Mouse (Mus musculus) kidney, postnatal 36 days (tissue): ENCODE measurements at regions not wholly inside any gene's neighbourhood (a gene's known extent, or its start where the extent isn't known, plus 50 kb on each side); places are given as distances from the start of the nearest gene placed in this dataset.
A peak's percentile ranks its signal among the peaks of the same experiment; 100 is the strongest.

Experiments
- DNase-seq, 2 experiments: peaks; one replicate each; pipeline ENCODE4 v3.0.0; 2021 to 2022; ENCODE audit warnings: mixed read lengths in 2 of 2

GRCm38 (mm10) chr9:43628786-43629185 lies 115.0 kb upstream of the Nectin1 start:
- DNase-seq = peak in 1 of 2 experiments; percentile 6

DNA sequence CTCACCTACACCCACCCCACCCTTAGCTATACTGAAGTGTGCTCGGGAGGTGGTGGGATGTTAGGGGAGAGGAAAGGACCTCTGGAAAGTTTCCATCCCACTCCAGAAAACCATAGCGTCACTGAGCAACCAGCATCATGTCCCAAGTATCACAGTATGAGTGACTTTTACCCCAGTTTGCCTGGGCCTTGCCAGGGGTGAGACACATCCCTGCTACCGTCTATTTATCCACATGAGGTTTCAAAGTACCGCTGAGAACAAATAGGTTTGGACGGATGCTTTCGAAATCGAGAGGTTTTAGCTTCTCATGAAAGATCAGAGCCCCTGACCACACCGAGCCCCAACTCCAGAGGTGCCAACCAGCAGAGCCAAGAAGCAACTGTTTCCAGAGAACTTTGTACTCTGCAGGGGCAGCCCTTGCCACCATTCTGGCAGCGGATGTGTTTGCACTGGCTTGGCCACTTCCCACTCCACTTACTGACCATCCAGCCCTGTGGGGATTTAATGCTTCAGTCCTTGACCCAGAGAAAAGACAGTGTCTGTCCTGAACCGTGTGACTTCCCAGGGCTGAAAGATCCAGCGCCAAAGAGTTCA lies 107.3 kb upstream of the Nectin1 start:
- DNase-seq = peak; percentile 35 to 50

GRCm38 (mm10) chr9:43658186-43658585 lies 85.6 kb upstream of the Nectin1 start:
- no peak for DNase-seq

DNA sequence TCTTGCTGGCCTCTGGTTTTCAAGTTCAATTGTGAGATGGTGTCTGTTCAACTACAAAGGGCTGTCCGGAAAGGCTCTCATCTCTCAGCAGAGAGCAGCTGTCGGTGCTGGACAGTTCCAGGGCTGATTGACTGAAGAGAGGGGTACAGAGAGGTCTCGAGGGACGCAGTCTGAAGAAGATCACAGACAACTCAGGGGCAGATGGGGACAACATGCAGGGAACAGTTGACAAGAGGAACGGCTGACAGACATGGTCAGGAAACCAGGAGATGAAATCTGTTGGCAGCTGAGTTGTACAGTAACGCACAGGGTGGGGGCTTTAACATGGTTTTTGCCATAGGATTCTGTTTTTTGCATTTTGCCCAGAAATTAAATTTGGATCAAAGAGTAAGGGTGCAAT lies 84.5 kb upstream of the Nectin1 start:
- no peak for DNase-seq

DNA sequence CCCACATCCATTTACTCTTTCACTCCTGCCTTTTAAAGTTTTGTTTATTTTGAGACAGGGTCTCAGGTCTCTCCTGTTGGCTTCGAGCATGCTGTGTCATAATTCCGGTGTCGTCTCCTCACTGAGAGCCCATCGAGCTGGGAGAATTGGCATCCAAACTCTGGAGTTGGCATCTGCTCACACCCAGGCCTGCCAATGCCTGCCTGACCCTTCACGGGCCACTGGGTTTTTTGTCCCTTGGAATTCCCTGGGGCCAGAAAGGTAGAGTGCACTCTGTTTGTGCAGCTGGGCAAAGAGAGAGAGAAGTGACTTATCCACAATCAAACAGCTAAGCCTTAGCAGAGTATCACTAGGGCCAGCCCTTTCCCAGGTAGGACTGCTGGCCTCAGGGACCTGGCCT lies 83.6 kb upstream of the Nectin1 start:
- peak; percentile 36 to 59 for DNase-seq

GRCm38 (mm10) chr9:43660896-43661563 lies 82.8 kb upstream of the Nectin1 start:
- DNase-seq = no peak

- no peak for DNase-seq
Observed at GRCm38 (mm10) chr9:43661646-43662045, 82.1 kb upstream of the Nectin1 start.

DNA sequence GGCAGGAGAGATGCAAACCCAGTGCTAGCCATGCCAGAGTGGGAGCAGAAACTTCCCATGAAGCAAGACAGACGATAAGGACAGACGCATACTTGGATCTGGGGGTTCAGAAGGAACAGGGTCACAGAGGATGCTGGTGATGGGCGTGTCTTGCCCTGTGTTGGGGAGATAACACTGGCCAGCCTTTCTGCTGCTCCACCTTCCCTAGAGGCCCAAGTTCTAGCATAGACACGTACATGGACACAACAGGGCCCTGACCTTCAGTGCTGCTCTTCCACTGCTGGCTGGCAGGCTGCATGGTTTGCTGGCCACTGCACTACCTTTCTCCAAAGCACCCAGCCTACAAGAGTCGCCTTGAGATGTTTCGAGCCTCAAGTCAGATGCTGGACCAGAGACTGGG lies 76.4 kb upstream of the Nectin1 start:
- no peak for DNase-seq

DNA sequence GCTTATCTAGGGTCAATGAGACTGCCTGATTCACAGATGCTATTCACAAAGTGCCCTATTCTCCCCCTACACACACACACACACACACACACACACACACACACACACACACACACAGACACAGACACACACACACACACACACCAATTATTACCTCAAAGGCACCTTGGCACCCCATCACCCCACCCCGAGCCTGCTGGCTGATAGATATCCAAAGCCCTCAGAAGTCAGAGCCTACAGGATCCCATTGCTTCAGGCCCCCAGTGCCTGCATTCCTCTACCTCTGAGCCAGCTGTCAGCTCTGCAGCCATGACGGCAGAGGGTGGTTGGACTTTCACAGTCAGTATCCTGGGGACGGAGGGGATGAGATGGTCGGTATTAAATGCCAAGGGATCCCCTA lies 75.8 kb upstream of the Nectin1 start:
- DNase-seq = no peak

- DNase-seq = no peak
Observed at GRCm38 (mm10) chr9:43668731-43669130, 75.1 kb upstream of the Nectin1 start.

- DNase-seq = no peak
Observed at GRCm38 (mm10) chr9:43670563-43670962, 73.2 kb upstream of the Nectin1 start.

DNA sequence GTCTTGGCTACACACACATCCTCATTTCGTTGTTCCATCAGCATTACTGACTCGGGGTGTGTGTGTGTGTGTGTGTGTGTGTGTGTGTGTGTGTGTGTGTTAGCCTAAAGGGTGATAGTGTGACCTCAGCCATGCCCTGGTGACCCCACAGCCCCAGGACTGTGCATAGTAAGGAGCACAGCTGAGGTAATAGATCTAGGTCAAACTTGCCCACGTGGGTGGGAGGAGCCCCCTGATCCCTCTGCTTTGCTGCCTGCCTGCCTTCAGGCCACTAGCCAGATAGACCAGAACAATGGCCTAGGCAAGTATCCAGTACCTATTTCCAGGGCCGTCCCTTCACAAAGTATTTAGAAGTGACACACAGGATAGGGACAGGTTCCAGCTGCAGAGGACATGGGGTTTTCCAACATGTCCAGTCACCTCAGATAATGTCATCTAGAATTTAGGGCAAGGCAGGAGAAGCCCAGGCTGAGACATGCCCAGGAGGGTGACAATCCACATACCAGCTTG lies 70.6 kb upstream of the Nectin1 start:
- no peak for DNase-seq

GRCm38 (mm10) chr9:43674321-43674720 lies 69.5 kb upstream of the Nectin1 start:
- DNase-seq = no peak

DNA sequence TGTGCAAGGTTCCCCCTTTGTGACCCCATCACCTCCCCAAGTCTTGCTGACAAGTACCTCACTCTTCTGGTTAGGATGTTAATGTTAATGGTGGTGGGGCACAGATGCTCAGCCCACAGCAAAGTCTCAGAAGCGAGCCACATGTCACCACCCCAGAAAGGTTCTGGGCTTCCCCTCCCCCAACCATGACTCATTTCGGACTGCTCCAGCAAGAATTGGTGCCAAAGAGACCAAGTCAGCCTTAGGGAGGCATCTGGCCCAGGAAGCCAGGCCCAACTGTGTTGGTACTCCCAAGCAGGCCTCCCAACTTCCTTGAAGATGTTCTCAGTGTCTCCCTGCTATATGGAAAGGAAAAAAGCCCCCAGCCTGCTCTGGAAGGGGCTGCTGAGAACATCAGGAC lies 67.8 kb upstream of the Nectin1 start:
- DNase-seq = no peak

GRCm38 (mm10) chr9:43679331-43679730 lies 64.5 kb upstream of the Nectin1 start:
- DNase-seq = no peak

DNA sequence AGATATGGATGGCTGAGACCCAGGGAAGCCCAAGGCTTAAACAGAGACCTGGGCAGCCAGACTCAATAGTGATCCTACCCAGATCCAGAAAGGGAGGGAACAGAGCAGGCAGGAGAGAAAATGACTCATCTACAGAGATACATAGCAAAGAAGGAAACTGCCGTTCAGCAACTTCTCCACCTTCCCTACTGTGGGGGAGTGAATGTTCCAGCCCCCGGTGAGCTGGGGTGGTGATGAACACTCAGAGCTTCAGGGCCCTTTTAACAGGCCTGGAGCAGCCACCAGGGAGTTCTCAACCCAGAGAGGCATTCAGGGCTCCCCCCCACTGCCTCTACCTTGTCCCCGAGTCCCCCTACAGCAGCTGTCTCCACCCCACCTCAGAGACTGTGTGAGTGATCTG lies 62.5 kb upstream of the Nectin1 start:
- DNase-seq = no peak

GRCm38 (mm10) chr9:43682102-43682501 lies 61.7 kb upstream of the Nectin1 start:
- DNase-seq = no peak

GRCm38 (mm10) chr9:43684596-43684995 lies 59.2 kb upstream of the Nectin1 start:
- DNase-seq = no peak

DNA sequence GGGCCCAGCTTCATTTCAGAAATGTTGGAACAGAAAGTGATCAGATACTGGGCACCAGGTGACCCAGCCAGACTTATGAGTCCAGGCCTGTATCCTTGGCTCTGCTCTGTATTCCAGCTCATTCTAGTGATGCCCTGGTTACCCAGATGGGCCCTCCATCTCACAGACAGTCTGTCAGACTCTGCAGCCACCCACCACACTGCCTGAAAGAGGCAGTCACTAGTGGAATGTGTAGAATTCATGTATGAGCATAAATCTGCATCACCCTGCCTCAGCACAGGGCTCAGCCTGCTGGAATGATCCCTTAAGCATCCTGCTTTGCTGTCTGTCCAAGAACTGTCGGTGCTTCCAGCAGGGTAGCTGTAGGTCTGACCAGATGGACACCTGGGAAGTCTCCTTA lies 51.8 kb upstream of the Nectin1 start:
- DNase-seq = no peak

GRCm38 (mm10) chr9:43692538-43692937 lies 51.2 kb upstream of the Nectin1 start:
- no peak for DNase-seq
